Mouse (Mus musculus) heart, postnatal 0 days (tissue): ENCODE measurements around the gene Olfr519.

Experiments
- CTCF ChIP-seq: IDR thresholded peaks from 2 replicates; pipeline ENCODE4 v1.5.1; 2016; ENCODE audit warnings: antibody characterized with exemption, control low read depth, low read depth
- EP300 ChIP-seq: IDR thresholded peaks from 2 replicates; pipeline ENCODE4 v1.6.1; 2016; ENCODE audit warnings: antibody characterized with exemption, low read depth

DNA sequence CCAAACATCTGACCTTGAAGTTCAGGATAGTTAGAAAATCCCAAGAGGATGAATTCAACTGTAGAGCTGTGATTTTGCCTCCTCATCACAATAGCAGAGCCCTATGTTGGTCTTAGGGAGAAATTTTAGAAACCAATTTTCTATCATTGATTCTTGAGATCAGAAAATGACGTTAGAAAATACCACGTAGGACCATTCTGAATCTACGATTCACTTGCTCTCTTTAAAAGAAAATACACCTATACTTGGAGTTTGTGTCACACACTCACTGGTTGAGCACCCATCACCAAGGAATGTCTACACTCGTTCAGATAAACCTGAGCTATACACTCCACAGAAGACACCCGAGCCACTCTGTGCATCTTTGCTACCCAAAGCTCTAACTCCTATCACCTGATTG, at the start of gene Olfr519:
- TF ChIP-seq CTCF (no peak), EP300 (no peak)
